Mouse (Mus musculus): ENCODE measurements around the gene Tmem267.
"Not testable (repeated sequence)": the region's sequence is repeated elsewhere in the genome, so short reads cannot be mapped to it uniquely, and the experiment has no call there.

Tmem267 gene

GRCm38 (mm10) chr13:119619735-119620134, 131.9 kb downstream of the Tmem267 start:
- DNase-seq = no peak

- DNase-seq = no peak
These were observed 135.8 kb downstream of the Tmem267 start, which contains the start of gene Ccl28 for GRCm38 (mm10) chr13:119623634-119624033. Ccl28 (plus strand) TSS chr13:119623819.

- DNase-seq = not testable (repeated sequence)
These were observed 138.1 kb downstream of the Tmem267 start for GRCm38 (mm10) chr13:119625952-119626351.

- peak; percentile 64 to 69 for DNase-seq
These were observed 143.8 kb downstream of the Tmem267 start for GRCm38 (mm10) chr13:119631482-119632155.

DNA sequence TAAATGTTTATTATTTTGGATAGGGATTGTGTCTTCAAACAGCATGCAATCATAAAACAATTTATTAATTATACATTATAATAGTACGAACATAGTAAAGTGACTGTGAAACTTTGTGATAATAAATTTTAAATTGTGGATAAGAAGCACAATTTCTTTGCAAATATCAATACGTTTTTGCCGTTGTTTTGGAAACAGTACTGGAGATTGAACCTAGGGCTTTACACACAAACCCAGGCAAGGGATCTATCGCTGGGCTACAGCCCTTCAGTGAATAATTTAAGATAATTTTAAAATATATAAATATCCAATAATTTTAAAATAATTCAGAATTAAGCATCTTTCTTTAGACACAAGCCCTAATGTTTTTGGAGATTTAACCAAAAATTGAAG, 144.3 kb downstream of the Tmem267 start:
- DNase-seq = no peak

DNA sequence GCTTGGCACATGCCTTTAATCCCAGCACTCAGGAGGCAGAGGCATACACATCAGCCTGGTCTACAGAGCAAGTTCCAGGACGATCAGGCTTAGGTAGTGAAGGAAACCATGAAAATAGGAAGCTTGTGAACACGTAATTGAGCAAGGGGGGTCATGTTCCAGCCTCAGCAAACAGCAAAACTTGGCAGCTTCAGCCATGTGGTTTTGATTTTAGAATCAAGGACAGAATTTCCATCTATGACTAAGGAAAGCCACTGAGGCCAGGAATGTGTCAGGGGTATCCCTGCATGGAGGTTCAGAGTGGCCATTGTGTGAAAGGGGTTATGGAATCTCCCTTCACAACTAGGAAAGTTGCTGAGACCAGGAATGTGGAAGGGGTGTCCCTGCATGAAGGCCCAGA, 147.7 kb downstream of the Tmem267 start:
- no peak for DNase-seq

- no peak for DNase-seq
These were observed 150.0 kb downstream of the Tmem267 start for GRCm38 (mm10) chr13:119637837-119638236.

- DNase-seq = no peak
These were observed 150.6 kb downstream of the Tmem267 start for GRCm38 (mm10) chr13:119638449-119638848.

DNA sequence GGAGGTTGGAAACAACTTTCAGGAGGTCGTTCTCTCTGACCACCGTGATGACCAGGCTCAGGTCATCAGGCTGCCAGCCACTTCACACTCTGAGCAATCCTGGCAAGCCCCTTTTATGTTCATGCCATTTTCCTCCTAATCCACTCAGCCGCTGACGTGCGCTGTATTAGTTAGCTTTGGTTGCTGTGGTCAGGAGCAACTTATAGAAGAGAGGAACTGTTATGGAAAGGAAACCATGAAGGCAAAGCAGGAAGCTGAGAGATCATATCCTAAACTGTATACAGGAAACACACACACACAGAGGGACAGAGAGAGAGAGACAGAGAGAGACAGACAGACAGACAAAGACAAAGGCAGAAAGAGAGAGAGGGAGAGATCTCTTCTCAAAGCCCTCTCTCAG, 151.5 kb downstream of the Tmem267 start:
- DNase-seq = no peak

- no peak for DNase-seq
These were observed 152.7 kb downstream of the Tmem267 start for GRCm38 (mm10) chr13:119640504-119640903.

DNA sequence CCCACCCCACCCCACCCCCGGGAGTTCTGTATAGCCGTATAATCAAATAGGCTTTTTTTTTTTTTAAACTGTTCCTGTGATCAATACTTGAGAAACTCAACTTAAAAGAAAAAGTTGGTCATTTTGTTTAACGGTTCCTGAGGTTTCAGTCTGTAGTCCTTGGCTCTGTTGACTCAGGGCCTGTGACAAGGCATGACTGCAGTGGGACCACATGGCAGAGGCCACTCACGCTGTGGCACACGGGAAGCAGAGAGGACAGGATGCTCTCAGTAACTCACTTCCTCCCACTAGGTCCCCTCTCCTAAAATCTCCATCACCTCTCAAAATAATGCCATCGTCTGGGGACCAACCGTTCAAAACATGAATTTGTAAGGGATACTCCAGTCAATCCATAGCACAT, 153.3 kb downstream of the Tmem267 start:
- no peak for DNase-seq

- DNase-seq = no peak
These were observed 156.9 kb downstream of the Tmem267 start for GRCm38 (mm10) chr13:119644769-119645168.

GRCm38 (mm10) chr13:119646511-119646910, 158.7 kb downstream of the Tmem267 start:
- no peak for DNase-seq

DNA sequence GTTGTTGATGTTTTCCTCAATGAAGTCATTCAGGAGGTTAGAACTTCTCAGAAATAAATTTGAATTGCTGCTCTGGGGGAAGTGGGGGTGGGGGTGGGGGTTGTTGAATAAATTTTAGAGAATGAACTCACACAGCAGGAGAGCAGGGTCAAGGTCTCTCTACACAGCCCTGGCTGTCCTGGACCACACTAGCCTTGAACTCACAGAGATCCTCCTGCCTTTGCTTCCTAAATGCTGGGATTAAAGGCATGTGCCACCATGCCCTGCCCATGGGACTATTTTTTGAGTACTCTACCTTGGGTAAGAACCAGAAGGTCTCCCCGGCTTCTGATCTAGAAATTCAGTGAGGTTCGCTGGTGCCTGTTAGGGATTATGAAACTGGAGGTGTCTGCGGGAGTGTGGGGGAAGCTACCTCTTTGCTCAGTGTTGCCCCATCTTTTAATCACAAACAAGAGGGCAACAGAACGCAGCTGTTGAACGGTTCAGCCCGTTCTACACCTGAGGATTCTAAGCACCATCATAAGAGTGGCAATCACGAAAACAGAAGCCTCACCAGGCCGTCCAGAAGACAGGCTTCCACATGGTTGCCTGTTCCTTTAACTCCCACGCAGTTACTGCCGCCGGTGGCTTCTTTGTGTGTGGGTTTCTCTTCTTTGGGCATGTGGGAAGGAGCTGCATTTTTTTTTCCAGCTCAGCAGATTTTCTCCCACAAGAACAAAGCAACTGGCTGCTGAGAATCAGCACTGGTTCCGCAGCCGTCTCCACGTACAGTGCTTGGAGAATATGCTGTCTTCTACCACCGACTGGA, 161.3 kb downstream of the Tmem267 start:
- DNase-seq = no peak

DNA sequence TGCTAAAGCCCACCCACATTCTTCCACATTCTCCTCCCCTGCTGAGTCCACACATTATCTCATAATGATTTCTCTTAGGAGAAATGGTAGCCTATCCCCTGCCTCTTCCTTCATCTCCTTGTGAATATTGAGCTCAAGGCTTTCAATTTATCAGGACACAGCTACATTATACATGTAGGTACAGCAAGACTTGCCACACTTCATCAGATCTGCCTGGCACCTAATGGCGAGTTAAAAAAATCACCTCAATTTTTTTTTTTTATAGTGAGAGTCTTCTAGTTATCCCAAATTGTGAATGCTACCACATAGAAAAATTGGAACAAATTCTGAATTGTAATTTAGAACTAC, 161.8 kb downstream of the Tmem267 start:
- DNase-seq = no peak

DNA sequence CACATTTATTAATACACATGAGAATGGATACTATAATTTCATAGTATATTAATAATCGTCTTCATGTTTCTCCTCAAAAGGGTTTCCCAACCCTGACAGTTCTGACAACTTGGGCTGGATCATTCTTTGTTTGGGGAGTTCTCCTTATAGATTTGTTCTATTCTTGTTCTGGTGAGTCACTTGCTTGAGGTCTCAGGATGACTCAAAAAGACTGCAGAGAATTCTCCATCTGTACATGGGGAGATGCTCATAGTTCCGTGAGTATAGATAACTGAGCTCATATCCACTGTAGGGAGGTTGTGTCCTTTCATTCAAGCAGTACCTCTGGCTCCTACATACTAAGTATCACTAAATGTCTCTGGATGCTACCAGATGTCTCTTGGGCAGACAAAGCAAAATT, 166.9 kb downstream of the Tmem267 start:
- no peak for DNase-seq

- DNase-seq = no peak
These were observed 168.4 kb downstream of the Tmem267 start for GRCm38 (mm10) chr13:119656246-119656645.

GRCm38 (mm10) chr13:119656846-119657416, 169.1 kb downstream of the Tmem267 start:
- no peak for DNase-seq

All from spleen, adult 18-20 months (tissue).